Mouse (Mus musculus) midbrain, embryonic 16.5 days (tissue): Measurements from ENCODE around the gene Unc45b. TPM values are rescaled to one million over a fixed set of nuclear protein-coding genes. Genes with fewer than 3 reads are reported as not detected.
"Not testable (repeated sequence)": the region's sequence is repeated elsewhere in the genome, so short reads cannot be mapped to it uniquely, and the experiment has no call there.

Experiments
- ATAC-seq: fragments of 200-750 bp; cut with Nextera tagmentation; 2 replicates; pipeline ENCODE4 v1.8.0; 2017; ENCODE audit warnings: moderate TSS enrichment
- H3K27ac ChIP-seq: fragments of 300-500 bp; sonication (generic); 2 replicates; pipeline ENCODE4 v1.5.1; 2014; ENCODE audit warnings: mild to moderate bottlenecking, low read length, mixed read lengths
- H3K27me3 ChIP-seq: fragments of 300-500 bp; sonication (generic); 2 replicates; pipeline ENCODE4 v1.6.1; 2014; ENCODE audit warnings: low read depth, low read length, mixed read lengths; ENCODE audit not compliant: control insufficient read depth, insufficient read depth
- H3K36me3 ChIP-seq: fragments of 300-500 bp; sonication (generic); 2 replicates; pipeline ENCODE4 v1.6.1; 2014; ENCODE audit warnings: mild to moderate bottlenecking, low read length, moderate library complexity, mixed read lengths; ENCODE audit not compliant: control insufficient read depth, insufficient read depth
- H3K4me1 ChIP-seq: fragments of 300-500 bp; sonication (generic); 2 replicates; pipeline ENCODE4 v1.6.1; 2014; ENCODE audit warnings: mild to moderate bottlenecking, low read length, mixed read lengths; ENCODE audit not compliant: control insufficient read depth, insufficient read depth
- H3K4me2 ChIP-seq: fragments of 300-500 bp; sonication (generic); 2 replicates; pipeline ENCODE4 v1.6.1; 2014; ENCODE audit warnings: mild to moderate bottlenecking, low read length, mixed read lengths
- H3K4me3 ChIP-seq: fragments of 300-500 bp; sonication (generic); 2 replicates; pipeline ENCODE4 v1.5.1; 2014; ENCODE audit warnings: low read depth, mild to moderate bottlenecking, low read length, moderate library complexity, mixed read lengths
- H3K9ac ChIP-seq: fragments of 300-500 bp; sonication (generic); 2 replicates; pipeline ENCODE4 v1.6.1; 2014; ENCODE audit warnings: low read depth, low read length, mixed read lengths
- H3K9me3 ChIP-seq: fragments of 300-500 bp; sonication (generic); replicated peaks from 2 replicates; pipeline ENCODE4 v1.6.1; 2014; ENCODE audit warnings: mild to moderate bottlenecking, low read length, mixed read lengths; ENCODE audit not compliant: control insufficient read depth, poor library complexity, severe bottlenecking
- WGBS: fragments of 180-500 bp; shearing (Covaris S2); extraction: QIAGEN DNeasy Blood & Tissue Kit; methylation state at CpG from one replicate; pipeline ENCODE4 v1.1.7; 2014; 5-methylcytosine and 5-hydroxymethylcytosine counted together
- polyA plus RNA-seq: library from polyadenylated mRNA; unstranded; fragments of >200 nt; fragmentation: Nextera tagmentation; extraction: Ambion mirVana; gene quantifications from 2 replicates; pipeline ENCODE4 v1.2.1, GENCODE M21; 2015

Gene Unc45b
- polyA plus RNA-seq, 1 experiment from 2014 or later, result 1.5 TPM

- Histone ChIP-seq H3K9me3 (no peaks in the 10 kb centered on the region), H3K4me1 (peaks cover 12% of the 10 kb centered on the region), H3K4me3 (no peak overlapping the region), H3K4me2 (no peak overlapping the region), H3K27ac (no peak overlapping the region), H3K36me3 (no peaks in the 10 kb centered on the region), H3K27me3 (peaks cover 26% of the 10 kb centered on the region), H3K9ac (no peak overlapping the region)
- ATAC-seq, result no peak
- WGBS, result 33% methylated on average over 20 of the region's 20 CpGs
These were observed 18.7 kb downstream of the Unc45b start for GRCm38 (mm10) chr11:82928897-82929632.

GRCm38 (mm10) chr11:82929633-82929950 lies 19.2 kb downstream of the Unc45b start:
- H3K4me1 ChIP-seq, result peaks cover 12% of the 10 kb centered on the region

GRCm38 (mm10) chr11:82930391-82930955 lies 20.1 kb downstream of the Unc45b start:
- H3K4me2 ChIP-seq, result peak overlapping the region; percentile 97
- H3K4me1 ChIP-seq, result peaks cover 12% of the 10 kb centered on the region
- peaks cover 32% of the 10 kb centered on the region for H3K27me3 ChIP-seq
- WGBS, result under 1% methylated on average over 66 of the region's 85 CpGs
- H3K9ac ChIP-seq, result peak overlapping the region; percentile 58; the same call in 1 of the 2 replicates
- not testable (repeated sequence) for H3K36me3 ChIP-seq, ATAC-seq, H3K27ac ChIP-seq, H3K9me3 ChIP-seq
- peak overlapping the region; percentile 50 for H3K4me3 ChIP-seq

More at GRCm38 (mm10) chr11:82929633-82929950, 19.2 kb downstream of the Unc45b start:
- no peaks in the 10 kb centered on the region for H3K9me3 ChIP-seq
- ATAC-seq, result no peak
- 42% methylated on average over 3 of the region's 3 CpGs for WGBS
- no peaks in the 10 kb centered on the region for H3K36me3 ChIP-seq
- peaks cover 31% of the 10 kb centered on the region for H3K27me3 ChIP-seq
- peak overlapping the region; percentile 50 for H3K4me3 ChIP-seq
- H3K9ac ChIP-seq, result no peak overlapping the region
- H3K4me2 ChIP-seq, result peak overlapping the region; percentile 97
- no peak overlapping the region for H3K27ac ChIP-seq

- peaks cover 39% of the 10 kb centered on the region for H3K27me3 ChIP-seq
- ATAC-seq, H3K27ac ChIP-seq, H3K9me3 ChIP-seq, H3K36me3 ChIP-seq: not testable (repeated sequence)
- peaks cover 12% of the 10 kb centered on the region for H3K4me1 ChIP-seq
- H3K4me3 ChIP-seq, result peak overlapping the region; percentile 50
- peak overlapping the region; percentile 58 for H3K9ac ChIP-seq
- WGBS, result 1% methylated on average over 54 of the region's 63 CpGs
- H3K4me2 ChIP-seq, result peak overlapping the region; percentile 97
These were observed 20.8 kb downstream of the Unc45b start for GRCm38 (mm10) chr11:82931161-82931560.

GRCm38 (mm10) chr11:82931671-82932450 lies 21.5 kb downstream of the Unc45b start:
- Histone ChIP-seq H3K4me1 (peaks cover 12% of the 10 kb centered on the region), H3K27me3 (peaks cover 46% of the 10 kb centered on the region), H3K4me3 (peak overlapping the region; percentile 50)

GRCm38 (mm10) chr11:82933186-82933585 lies 22.8 kb downstream of the Unc45b start:
- Histone ChIP-seq H3K36me3 (no peaks in the 10 kb centered on the region), H3K4me2 (peak overlapping the region; percentile 97), H3K4me1 (peaks cover 12% of the 10 kb centered on the region), H3K27ac (no peak overlapping the region), H3K9ac (no peak overlapping the region), H3K27me3 (peaks cover 46% of the 10 kb centered on the region), H3K9me3 (no peaks in the 10 kb centered on the region), H3K4me3 (peak overlapping the region; percentile 50)
- 2% methylated on average over 16 of the region's 29 CpGs for WGBS
- ATAC-seq, result no peak

More at GRCm38 (mm10) chr11:82931671-82932450, 21.5 kb downstream of the Unc45b start:
- WGBS, result under 1% methylated on average over 90 of the region's 119 CpGs
- not testable (repeated sequence) for ATAC-seq, H3K36me3 ChIP-seq, H3K27ac ChIP-seq, H3K9me3 ChIP-seq
- Histone ChIP-seq H3K9ac (peak overlapping the region; percentile 58), H3K4me2 (peak overlapping the region; percentile 97)

- H3K27ac ChIP-seq, result no peak overlapping the region
- H3K4me1 ChIP-seq, result no peaks in the 10 kb centered on the region
- 63% methylated on average over 6 of the region's 6 CpGs for WGBS
- H3K27me3 ChIP-seq, result peaks cover 4% of the 10 kb centered on the region
- no peak overlapping the region for H3K4me2 ChIP-seq
- no peak overlapping the region for H3K9ac ChIP-seq
- no peaks in the 10 kb centered on the region for H3K36me3 ChIP-seq
- ATAC-seq, result no peak
- no peak overlapping the region for H3K4me3 ChIP-seq
- no peaks in the 10 kb centered on the region for H3K9me3 ChIP-seq
These were observed 33.0 kb downstream of the Unc45b start for GRCm38 (mm10) chr11:82943336-82943735.

- Histone ChIP-seq H3K4me1 (no peaks in the 10 kb centered on the region), H3K4me2 (no peak overlapping the region), H3K27ac (no peak overlapping the region), H3K9ac (no peak overlapping the region), H3K36me3 (no peaks in the 10 kb centered on the region), H3K4me3 (no peak overlapping the region), H3K27me3 (peaks cover 5% of the 10 kb centered on the region), H3K9me3 (no peaks in the 10 kb centered on the region)
- no peak for ATAC-seq
- WGBS, result 72% methylated on average over 2 of the region's 2 CpGs
These were observed 35.3 kb downstream of the Unc45b start for GRCm38 (mm10) chr11:82945636-82946035.

GRCm38 (mm10) chr11:82947457-82947856 lies 37.1 kb downstream of the Unc45b start:
- no peaks in the 10 kb centered on the region for H3K9me3 ChIP-seq
- ATAC-seq, result no peak

More at GRCm38 (mm10) chr11:82947457-82947856, 37.1 kb downstream of the Unc45b start:
- 44% methylated on average over 4 of the region's 4 CpGs for WGBS
- H3K4me3 ChIP-seq, result no peak overlapping the region
- no peak overlapping the region for H3K9ac ChIP-seq
- peaks cover 17% of the 10 kb centered on the region for H3K27me3 ChIP-seq
- no peak overlapping the region for H3K27ac ChIP-seq
- H3K4me2 ChIP-seq, result no peak overlapping the region
- H3K4me1 ChIP-seq, result no peaks in the 10 kb centered on the region
- H3K36me3 ChIP-seq, result no peaks in the 10 kb centered on the region
